9 mouse cellular contexts compared by ENCODE assay signal in the genomic region with DNA sequence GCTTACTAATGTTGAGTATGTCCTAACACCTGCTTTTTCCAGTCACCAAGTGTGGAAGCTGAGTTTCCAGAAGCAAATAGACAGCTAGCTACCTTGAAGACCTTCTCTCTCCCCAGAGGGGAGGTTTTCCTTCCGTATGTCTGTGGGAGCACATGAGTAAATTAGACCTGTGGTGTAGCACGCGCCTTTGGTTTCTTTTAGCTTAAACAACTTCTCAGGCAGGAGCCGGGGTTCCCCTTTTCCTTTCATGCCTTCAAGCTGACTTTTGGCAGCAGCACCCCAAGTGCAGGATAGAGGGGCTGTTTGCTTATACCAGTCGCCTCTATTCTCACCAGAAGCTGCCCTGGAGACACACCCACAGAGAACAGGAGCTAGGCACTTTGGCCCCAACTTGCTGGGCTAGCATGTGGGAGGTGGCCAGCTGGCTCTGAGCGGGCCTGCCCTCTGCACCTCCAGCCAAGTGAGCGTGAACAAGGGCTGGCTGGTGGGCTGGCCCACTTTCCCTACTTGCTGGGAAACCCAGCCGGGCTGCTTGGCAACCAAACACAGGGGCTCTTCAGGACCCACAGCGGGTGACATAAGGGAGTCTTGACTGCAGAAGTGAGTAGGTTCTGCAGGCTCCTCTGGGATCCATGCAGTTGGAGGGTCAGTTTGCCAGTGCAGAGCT.
DNase-seq lines count a peak whose midpoint lies in the region; ATAC-seq lines count a peak whose summit lies in the region.
"Had no signal": no experiment of that assay in that cellular context is flagged by ENCODE, and none has a peak within 500 bp of the region (broad histone marks: within the 10 kb centered on the region; RNA-seq: fewer than 3 reads in every experiment).

No protein-coding gene starts in this region.

- no peak for ATAC-seq in midbrain, embryonic 14.5 days (ENCODE audit: low FRiP score, low TSS enrichment)

- no peak overlapping the region for H3K4me3 ChIP-seq in midbrain, embryonic 14.5 days (replicated peaks; ENCODE audit: low read depth, low read length)
- H3K4me3 ChIP-seq: myocyte had no signal

- no peak overlapping the region for H3K4me2 ChIP-seq in midbrain, embryonic 14.5 days (ENCODE audit: low read length)

- 59% methylated on average over 9 of the region's 9 CpGs for WGBS in midbrain, embryonic 14.5 days

- H3K9ac ChIP-seq in midbrain, embryonic 14.5 days (replicated peaks; ENCODE audit: low read length), result no peak overlapping the region

- intact Hi-C loops in left cerebral cortex, postnatal 10 days (cut with DNase I), result no loop called here
- intact Hi-C loops in heart, postnatal 36 days (cut with DNase I), result loop anchor here (5.0 kb wide), 2 partner anchors 110 to 180 kb away; no protein-coding TSS in a partner anchor

- no peak overlapping the region for H3K27ac ChIP-seq in midbrain, embryonic 14.5 days (replicated peaks; ENCODE audit: low read depth, low read length)

- H3K27me3 ChIP-seq in midbrain, embryonic 14.5 days (ENCODE audit: control insufficient read depth, insufficient read depth, low read length), result no peaks in the 10 kb centered on the region

- no peaks in the 10 kb centered on the region for H3K36me3 ChIP-seq in midbrain, embryonic 14.5 days (ENCODE audit: control insufficient read depth, insufficient read depth, low read length)

- no peaks in the 10 kb centered on the region for H3K4me1 ChIP-seq in midbrain, embryonic 14.5 days (ENCODE audit: control insufficient read depth, insufficient read depth, low read length)

- peak; percentile 15 for DNase-seq in cerebellum, adult 8-10 months
- peak; percentile 16 to 58 for DNase-seq in frontal cortex, adult 2 months (ENCODE audit: extremely low spot score in 1 of 2, low spot score in 1 of 2)
- DNase-seq in kidney, adult 9 months, result peak; percentile 66
- peak; percentile 54 to 72 for DNase-seq in left cerebral cortex, postnatal 10 days (ENCODE audit: extremely low spot score in 1 of 2, low spot score in 2 of 2)
- peak; percentile 40 for DNase-seq in midbrain, embryonic 14.5 days
- no peak for DNase-seq in MN1 (ENCODE audit: low spot score)
- no peak for DNase-seq in heart, postnatal 36 days
- no peak for DNase-seq in testis, postnatal 14 days (ENCODE audit: low spot score)

- no peaks in the 10 kb centered on the region for H3K9me3 ChIP-seq in midbrain, embryonic 14.5 days (ENCODE audit: control insufficient read depth, low read length)

Comparison
In these comparisons a context has a peak if more than half of its experiments do, and no peak if none do; other contexts are left out.
1. DNase-seq: peak in cerebellum, adult 8-10 months (single experiment), frontal cortex, adult 2 months (2 of 2), kidney, adult 9 months (single experiment), left cerebral cortex, postnatal 10 days (2 of 2) and midbrain, embryonic 14.5 days (single experiment); none in MN1 (single experiment), heart, postnatal 36 days (0 of 2) and testis, postnatal 14 days (single experiment).